Mouse (Mus musculus) heart, postnatal 0 days (tissue): ENCODE data around the gene Adprh.

ENCODE experiments used
- CTCF ChIP-seq: IDR thresholded peaks from 2 replicates; pipeline ENCODE4 v1.5.1; 2016; ENCODE audit warnings: antibody characterized with exemption, control low read depth, low read depth
- EP300 ChIP-seq: IDR thresholded peaks from 2 replicates; pipeline ENCODE4 v1.6.1; 2016; ENCODE audit warnings: antibody characterized with exemption, low read depth

GRCm38 (mm10) chr16:38445046-38445445 is 7.5 kb downstream of the Adprh start:
- TF ChIP-seq CTCF (no peak), EP300 (no peak)
